Mouse (Mus musculus) mouse trophoblast stem cell (cell line): ENCODE results near the gene Fam166a.

Experiments used
- in situ Hi-C, 2 experiments: fragments of 300-500 bp; cut with MseI, MboI; formaldehyde crosslinking; loops; 2 replicates in 1 of 2; 3 replicates in 1 of 2; pipeline ENCODE4 v1.15.1; 2025

The Fam166a gene

GRCm38 (mm10) chr2:25218445-25218844 is at the start of gene Fam166a:
Fam166a (plus strand) TSS chr2:25218745.
- in situ Hi-C loops: no loop called here

GRCm38 (mm10) chr2:25169778-25170177 is 48.8 kb upstream of the Fam166a start:
- in situ Hi-C loops: no loop called here

- in situ Hi-C loops: no loop called here
Measured at GRCm38 (mm10) chr2:25170326-25171100, 48.0 kb upstream of the Fam166a start.

GRCm38 (mm10) chr2:25171101-25171768 is 47.3 kb upstream of the Fam166a start:
- in situ Hi-C loops: no loop called here

- in situ Hi-C loops: no loop called here
Measured at GRCm38 (mm10) chr2:25171769-25172153, 46.8 kb upstream of the Fam166a start.

GRCm38 (mm10) chr2:25172629-25173028 is 45.9 kb upstream of the Fam166a start:
- in situ Hi-C loops: no loop called here

- in situ Hi-C loops: no loop called here
Measured at GRCm38 (mm10) chr2:25173821-25174220, 44.7 kb upstream of the Fam166a start.

GRCm38 (mm10) chr2:25174866-25175689 is 43.5 kb upstream of the Fam166a start:
- in situ Hi-C loops: no loop called here

GRCm38 (mm10) chr2:25175690-25176078 is 42.9 kb upstream of the Fam166a start:
- in situ Hi-C loops: no loop called here

- in situ Hi-C loops: no loop called here
Measured at GRCm38 (mm10) chr2:25176573-25176972, 42.0 kb upstream of the Fam166a start.

- in situ Hi-C loops: no loop called here
Measured at GRCm38 (mm10) chr2:25177076-25177475, 41.5 kb upstream of the Fam166a start.

- in situ Hi-C loops: no loop called here
Measured at GRCm38 (mm10) chr2:25177685-25178084, 40.9 kb upstream of the Fam166a start.

- in situ Hi-C loops: no loop called here
Measured at GRCm38 (mm10) chr2:25178285-25178972, 40.1 kb upstream of the Fam166a start.

- in situ Hi-C loops: no loop called here
Measured at GRCm38 (mm10) chr2:25179566-25180217, 38.9 kb upstream of the Fam166a start.

- in situ Hi-C loops: no loop called here
Measured at GRCm38 (mm10) chr2:25180478-25180903, 38.1 kb upstream of the Fam166a start, which contains the start of gene Nrarp. Nrarp (plus strand) TSS chr2:25180758.

- in situ Hi-C loops: no loop called here
Measured at GRCm38 (mm10) chr2:25180973-25181890, 37.3 kb upstream of the Fam166a start.

- in situ Hi-C loops: no loop called here
Measured at GRCm38 (mm10) chr2:25181891-25182397, 36.6 kb upstream of the Fam166a start.

GRCm38 (mm10) chr2:25182664-25183063 is 35.9 kb upstream of the Fam166a start:
- in situ Hi-C loops: no loop called here

GRCm38 (mm10) chr2:25183336-25183735 is 35.2 kb upstream of the Fam166a start:
- in situ Hi-C loops: no loop called here

GRCm38 (mm10) chr2:25184496-25184895 is 34.0 kb upstream of the Fam166a start:
- in situ Hi-C loops: no loop called here
